Mouse (Mus musculus): ENCODE measurements around the gene Obox1. TPM values are rescaled to one million over a fixed set of nuclear protein-coding genes. Genes with fewer than 3 reads are reported as not detected.
"Not testable (repeated sequence)": the region's sequence is repeated elsewhere in the genome, so short reads cannot be mapped to it uniquely, and the experiment has no call there.

Obox1 gene
- total RNA-seq (2021): not detected

DNA sequence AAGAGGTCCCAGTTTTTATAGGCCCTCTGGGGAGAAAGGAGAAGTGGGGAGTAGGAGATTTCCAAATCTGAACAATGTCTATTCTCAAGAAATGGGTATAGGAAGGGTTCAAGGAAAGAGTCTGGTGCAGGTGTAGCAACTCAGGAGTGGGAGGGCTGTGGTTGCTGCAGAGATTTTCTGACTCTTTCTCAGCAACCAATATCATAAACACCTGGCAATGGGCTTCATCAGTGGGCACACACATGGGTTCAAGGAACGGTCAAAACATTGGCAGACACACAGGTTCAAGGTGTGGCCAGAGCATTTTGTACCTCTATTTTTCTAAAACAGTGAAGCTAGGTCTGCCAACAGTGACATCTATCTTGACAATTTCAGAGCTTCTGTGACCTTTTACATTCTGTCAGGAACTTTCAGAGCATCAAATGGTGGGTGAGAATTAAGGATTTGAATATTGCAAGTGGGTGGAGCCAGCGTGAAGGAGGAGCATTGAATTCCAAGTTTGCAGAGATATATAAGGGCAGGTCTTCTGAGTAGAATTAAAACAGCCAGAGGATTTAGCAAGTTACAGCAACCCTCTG lies at the start of gene Obox1, which contains the start of gene Obox2:
TSS of gene Obox1 (plus strand) at position 528 of the 578 bp plus-strand sequence.
TSS of gene Obox2 (plus strand) at position 301 of the 578 bp plus-strand sequence.
- intact Hi-C loops (cut with DNase I); DNase-seq (ENCODE audit: extremely low spot score in 1 of 2, low spot score in 2 of 2): not testable (repeated sequence)

DNA sequence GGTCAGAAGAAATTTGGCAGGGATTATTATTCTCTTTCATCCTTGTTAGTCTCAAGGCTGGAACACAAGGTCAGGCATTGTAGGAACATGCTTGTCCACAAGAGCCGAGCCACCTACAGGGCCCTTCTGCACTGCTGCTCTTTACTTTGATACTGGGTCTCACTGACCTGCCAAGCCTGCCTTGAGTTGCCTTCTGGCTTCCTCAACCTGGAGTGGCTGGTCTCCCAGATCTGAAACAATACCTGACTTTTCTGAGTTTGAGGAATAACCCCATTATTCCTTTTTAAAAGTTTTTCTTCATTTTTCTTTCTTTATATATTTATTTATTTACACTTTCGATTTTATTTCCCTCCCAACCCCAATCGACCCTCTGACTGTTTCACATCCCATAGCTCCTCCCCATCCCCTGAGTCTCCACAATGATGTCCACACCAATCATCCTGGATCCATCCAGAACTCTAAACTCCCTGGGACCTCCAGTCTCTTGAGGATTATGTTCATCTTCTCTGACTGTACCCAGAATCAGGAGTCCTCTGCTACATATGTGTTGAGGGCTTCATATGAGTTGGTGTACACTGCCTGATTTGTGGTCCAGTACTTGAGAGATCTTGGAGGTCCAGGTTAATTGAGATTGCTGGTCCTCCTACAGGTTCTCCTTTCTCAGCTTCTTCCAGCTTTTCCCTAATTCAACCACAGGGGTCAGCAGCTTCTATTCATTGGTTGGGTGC lies 10.6 kb downstream of the Obox1 start:
- DNase-seq (ENCODE audit: extremely low spot score in 1 of 2, low spot score in 2 of 2); intact Hi-C loops (cut with DNase I): not testable (repeated sequence)

DNA sequence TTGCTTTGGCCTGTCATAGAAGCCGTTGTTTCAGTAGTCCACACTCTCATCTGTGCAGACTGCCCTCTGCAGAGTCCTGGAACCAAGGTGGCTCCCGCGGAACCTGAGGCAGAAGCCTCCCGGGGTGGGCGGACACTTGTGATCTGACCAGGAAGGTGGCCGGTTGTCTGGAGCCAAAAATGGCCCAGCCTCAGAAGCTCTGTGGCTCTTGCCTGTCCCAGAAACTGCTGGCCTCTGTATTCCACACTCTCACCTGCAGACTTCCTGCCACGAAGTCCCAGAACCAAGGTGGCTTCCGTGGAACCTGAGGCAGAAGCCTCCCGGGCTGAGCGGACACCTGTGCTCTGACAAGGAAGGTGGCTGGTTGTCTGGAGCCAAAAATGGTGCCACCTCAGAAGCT lies 18.1 kb downstream of the Obox1 start:
- DNase-seq (ENCODE audit: extremely low spot score in 1 of 2, low spot score in 2 of 2); intact Hi-C loops (cut with DNase I): not testable (repeated sequence)

DNA sequence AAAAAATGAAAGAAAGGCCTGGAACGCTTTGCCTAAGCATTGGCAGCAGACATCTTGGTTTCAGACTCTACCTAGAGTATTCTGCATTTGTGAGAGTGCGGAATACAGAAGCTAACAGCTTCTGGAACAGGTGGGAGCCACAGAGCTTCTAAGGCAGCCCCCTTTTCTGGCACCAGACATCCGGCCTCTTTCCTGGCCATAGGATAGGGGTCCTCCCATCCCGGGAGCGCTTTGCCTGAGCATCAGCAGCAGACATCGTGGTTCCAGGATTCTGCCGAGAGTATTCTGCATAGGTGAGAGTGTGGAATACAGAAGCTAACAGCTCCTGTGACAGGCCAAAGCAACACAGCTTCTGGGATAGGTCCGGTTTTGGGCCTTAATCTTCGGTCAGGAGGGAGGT lies 29.3 kb downstream of the Obox1 start:
- intact Hi-C loops (cut with DNase I); DNase-seq (ENCODE audit: extremely low spot score in 1 of 2, low spot score in 2 of 2): not testable (repeated sequence)

DNA sequence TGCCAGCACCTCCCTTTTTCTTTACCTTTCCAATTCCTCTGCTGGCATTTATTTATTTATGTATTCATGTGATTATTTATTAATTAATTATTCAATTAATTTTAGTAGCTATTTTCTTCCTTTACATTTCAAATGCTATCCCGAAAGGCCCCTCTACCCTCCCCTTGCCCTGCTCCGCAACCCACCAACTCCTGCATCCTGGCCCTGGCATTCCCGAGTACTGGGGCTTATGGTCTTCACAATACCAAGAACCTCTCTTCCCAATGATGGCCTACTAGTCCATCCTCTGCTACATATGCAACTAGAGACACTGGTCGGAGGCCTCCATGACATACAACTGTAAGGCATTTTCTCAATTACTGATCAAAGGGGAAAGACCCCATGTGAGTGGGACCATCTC lies 36.8 kb downstream of the Obox1 start:
- DNase-seq (ENCODE audit: extremely low spot score in 1 of 2, low spot score in 2 of 2); intact Hi-C loops (cut with DNase I): not testable (repeated sequence)

DNA sequence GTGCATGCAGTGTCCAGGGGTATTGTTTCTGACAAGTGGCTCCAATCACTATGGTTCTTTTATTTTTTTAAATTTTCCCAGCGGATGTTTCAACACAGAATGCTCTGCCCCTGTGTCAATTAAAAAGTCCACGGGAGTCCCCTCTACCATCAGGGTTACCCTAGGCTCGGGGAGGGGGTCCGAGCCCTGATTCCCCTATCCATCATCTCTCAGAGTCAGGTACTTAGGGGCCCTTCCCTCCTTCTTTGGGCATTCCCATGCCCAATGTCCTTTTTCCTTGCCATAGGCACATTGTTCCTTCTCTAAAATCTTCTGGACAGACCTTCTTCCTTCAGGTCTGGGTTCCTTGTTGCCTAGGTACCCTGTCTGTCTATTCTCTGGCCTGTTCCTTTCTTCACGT lies 120.7 kb downstream of the Obox1 start:
- intact Hi-C loops (cut with DNase I); DNase-seq (ENCODE audit: extremely low spot score in 1 of 2, low spot score in 2 of 2): not testable (repeated sequence)

Other genes with a start within 250 kb of the Obox1 start
- gene Obox2, start 227 bp upstream of the Obox1 start, total RNA-seq (2021): not detected